Mouse (Mus musculus) layer of hippocampus, postnatal 10 days (tissue): ENCODE measurements around the gene Phpt1. TPM values are rescaled to one million over a fixed set of nuclear protein-coding genes. Genes with fewer than 3 reads are reported as not detected.
"Not testable (repeated sequence)": the region's sequence is repeated elsewhere in the genome, so short reads cannot be mapped to it uniquely, and the experiment has no call there.

Source experiments
- DNase-seq, 2 experiments: peaks; one replicate each; pipeline ENCODE4 v3.0.0; 2021; ENCODE audit warnings: low spot score in 2 of 2
- total RNA-seq, 2 experiments: library from RNA; stranded (reverse); gene quantifications; 2 replicates each; pipeline ENCODE4 v1.2.3; 2021

Phpt1 gene
- total RNA-seq, 2 experiments from 2014 or later = 94.5 to 99.8 TPM

- DNase-seq = no peak
Measured at GRCm38 (mm10) chr2:25561946-25562345, 13.1 kb downstream of the Phpt1 start.

- no peak for DNase-seq
Measured at GRCm38 (mm10) chr2:25560551-25560950, 14.5 kb downstream of the Phpt1 start.

GRCm38 (mm10) chr2:25558774-25559173, 16.2 kb downstream of the Phpt1 start:
- no peak for DNase-seq

GRCm38 (mm10) chr2:25557964-25558360, 17.1 kb downstream of the Phpt1 start:
- no peak for DNase-seq

GRCm38 (mm10) chr2:25557221-25557963, 17.6 kb downstream of the Phpt1 start, which contains the start of gene Edf1:
Gene Edf1, plus strand, starts transcription at chr2:25557847.
- peak; percentile 93 to 96 for DNase-seq

GRCm38 (mm10) chr2:25556296-25556695, 18.7 kb downstream of the Phpt1 start:
- DNase-seq = no peak

DNA sequence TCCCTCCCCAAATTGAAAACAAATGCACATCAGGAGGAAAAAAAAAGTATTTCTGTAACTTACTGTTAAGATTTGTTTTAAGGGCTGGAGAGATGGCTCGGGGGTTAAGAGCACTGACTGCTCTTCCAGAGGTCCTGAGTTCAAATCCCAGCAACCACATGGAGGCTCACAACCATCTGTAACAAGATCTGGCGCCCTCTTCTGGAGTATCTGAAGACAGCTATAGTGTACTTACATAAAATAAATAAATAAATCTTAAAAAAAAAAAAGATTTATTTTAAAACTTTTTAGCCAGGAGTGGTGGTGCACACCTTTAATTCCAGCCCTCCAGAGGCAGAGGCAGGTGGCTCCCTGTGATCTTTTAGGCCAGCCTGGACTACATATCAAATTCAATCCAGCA, 19.5 kb downstream of the Phpt1 start:
- not testable (repeated sequence) for DNase-seq

GRCm38 (mm10) chr2:25553171-25553786, 21.7 kb downstream of the Phpt1 start:
- DNase-seq = not testable (repeated sequence)

DNA sequence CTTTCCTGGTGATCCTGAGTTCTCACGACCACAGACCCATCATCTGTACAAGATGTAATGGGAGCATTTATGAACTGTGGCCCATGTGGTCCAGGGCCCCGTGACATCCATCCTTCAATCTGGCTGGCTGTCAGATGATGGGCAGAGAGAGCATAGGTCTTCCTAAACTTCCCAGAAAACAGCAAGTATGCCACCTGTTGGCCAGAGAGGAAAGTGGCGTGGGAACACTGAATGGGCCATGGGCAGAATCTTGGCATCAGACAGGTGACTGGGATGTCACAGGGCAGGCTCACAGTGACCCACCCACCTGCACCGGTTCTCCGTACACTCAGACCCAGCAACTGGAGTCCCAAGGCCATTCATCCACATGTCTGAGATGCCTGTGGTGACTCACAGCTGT, 23.8 kb downstream of the Phpt1 start:
- DNase-seq = peak in 1 of 2 experiments; percentile 36

GRCm38 (mm10) chr2:25549021-25549991, 25.7 kb downstream of the Phpt1 start:
- no peak for DNase-seq

DNA sequence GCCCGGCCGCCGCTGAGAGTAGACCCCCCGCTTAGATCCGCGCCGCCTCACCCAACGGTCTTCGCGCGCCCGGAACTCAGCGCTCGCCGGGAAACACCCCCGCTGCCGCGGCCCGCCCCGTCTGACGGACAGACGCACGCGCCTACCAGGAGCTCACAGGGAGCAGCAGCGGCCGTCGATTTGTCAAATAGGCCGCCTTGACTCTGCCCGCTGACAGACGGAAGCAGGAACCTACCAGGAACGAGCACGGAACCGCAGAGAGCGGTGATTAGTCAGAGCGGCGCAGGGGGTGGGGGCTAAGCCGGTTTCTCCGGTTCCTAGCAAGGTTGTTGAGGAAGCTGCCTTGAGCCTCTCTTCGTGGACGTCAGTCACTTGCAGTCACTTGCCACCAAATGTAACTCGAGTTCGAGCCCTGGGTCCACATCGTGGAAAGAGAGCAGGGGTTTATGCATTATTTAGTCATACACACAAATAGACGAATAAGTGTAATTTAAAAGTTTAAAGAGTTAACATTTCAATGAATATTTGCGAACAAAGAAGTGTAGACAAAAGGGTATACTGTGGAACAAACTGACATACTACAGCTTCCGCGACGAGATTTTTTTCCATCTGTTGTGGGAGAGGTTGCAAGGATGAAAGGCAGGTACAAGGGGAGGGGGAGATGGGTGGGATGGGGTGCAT, 28.1 kb downstream of the Phpt1 start, which contains the start of gene Traf2:
Traf2 (minus strand) TSS at position 130 of the 681 bp plus-strand sequence.
- DNase-seq = peak; percentile 99

DNA sequence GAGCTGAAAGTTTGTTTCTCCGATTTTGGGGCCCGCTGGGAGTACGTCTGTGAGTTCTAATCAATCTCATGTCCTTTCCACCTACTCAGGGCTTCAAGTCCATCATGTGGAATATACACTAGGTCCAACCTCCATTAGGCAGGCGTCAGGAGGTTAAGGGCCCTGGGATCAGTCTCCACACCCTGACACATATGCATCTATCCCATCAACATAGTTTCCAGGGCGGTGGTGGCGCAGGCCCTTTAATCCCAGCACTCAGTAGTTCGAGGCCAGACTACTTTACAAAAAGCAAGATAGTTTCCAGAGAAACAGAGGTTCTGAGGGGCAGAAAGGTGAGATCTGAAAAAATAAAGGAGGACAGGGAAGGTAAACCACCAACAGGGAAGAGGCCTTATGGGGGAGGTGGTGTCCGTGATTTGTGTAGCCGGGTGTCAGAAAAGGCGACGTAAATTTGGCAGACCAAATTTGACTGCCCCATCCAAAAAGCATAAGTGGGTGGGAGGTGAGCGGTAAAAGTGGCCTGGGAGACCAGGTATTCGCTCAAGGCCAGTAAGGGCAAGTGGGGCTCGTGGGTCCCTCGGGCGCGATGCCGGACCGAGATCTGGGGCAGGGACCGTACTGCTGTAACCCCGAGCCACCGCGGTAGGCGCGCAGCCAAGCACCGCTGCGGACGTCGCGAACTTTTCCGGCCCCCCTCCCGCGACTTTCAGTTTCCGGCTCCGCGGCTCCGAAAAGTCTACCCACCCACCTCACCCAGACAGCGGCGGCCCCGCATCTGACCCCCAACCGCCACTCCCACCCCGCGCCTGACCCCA, 28.8 kb downstream of the Phpt1 start:
- no peak for DNase-seq

- DNase-seq = no peak
Measured at GRCm38 (mm10) chr2:25541644-25542367, 33.2 kb downstream of the Phpt1 start.

- DNase-seq = no peak
Measured at GRCm38 (mm10) chr2:25540541-25540948, 34.5 kb downstream of the Phpt1 start.

- DNase-seq = no peak
Measured at GRCm38 (mm10) chr2:25536531-25536930, 38.5 kb downstream of the Phpt1 start.

DNA sequence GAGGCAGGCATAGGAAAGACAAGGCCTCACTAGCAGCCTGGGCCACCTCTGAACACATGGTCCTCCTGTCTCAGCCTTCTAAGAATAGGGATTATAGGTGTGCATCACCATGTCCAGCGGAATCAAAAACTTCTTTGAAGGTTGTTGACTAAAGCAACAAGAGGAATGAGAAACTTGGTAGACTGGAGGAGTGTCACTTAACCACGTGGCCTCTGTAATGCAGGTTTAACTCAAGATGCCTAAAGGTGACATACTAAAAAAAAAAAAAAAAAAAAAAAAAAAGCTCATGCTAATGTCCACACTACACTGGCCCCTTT, 40.2 kb downstream of the Phpt1 start:
- DNase-seq = no peak

- peak; percentile 44 to 47 for DNase-seq
Measured at GRCm38 (mm10) chr2:25534178-25534865, 40.7 kb downstream of the Phpt1 start.

DNA sequence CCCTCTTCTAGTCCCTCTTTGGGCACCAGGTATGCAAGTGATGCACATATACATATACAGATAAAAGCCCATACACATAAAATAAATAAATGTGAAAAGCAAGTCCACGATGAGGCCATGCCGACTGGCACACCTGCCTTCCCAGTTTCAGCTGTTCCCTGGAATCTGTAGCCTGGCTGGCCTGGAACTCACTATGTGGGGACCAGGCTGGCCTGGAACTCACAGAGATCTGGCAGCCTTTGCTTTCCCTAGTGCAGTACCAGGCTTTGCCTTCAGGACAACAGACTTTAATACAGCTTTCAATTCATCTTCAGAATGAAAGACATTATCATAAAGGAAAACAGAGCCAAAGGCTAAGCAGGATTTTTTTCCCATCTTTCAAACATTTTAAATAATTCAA, 41.3 kb downstream of the Phpt1 start:
- no peak for DNase-seq
